Comparison of ENCODE assay signal across 9 mouse cellular contexts in genomic region chr10:81298369-81299100, GRCm38 (mm10). TPM values are rescaled to one million over a fixed set of nuclear protein-coding genes. Genes with fewer than 3 reads are reported as not detected.
A peak's percentile ranks its signal among the peaks of the same experiment; 100 is the strongest.
DNase-seq lines count a peak whose midpoint lies in the region; ATAC-seq and TF ChIP-seq lines count a peak whose summit lies in the region.
"Had no signal": no experiment of that assay in that cellular context is flagged by ENCODE, and none has a peak within 500 bp of the region (broad histone marks: within the 10 kb centered on the region; RNA-seq: fewer than 3 reads in every experiment).

No protein-coding gene starts in this region.

- no peak for TF ChIP-seq POLR2A in cerebellum, adult 2 months (IDR thresholded peaks at IDR 0.05; ENCODE audit: borderline replicate concordance, insufficient read depth, low read length)
- TF ChIP-seq POLR2A in small intestine, adult 2 months (IDR thresholded peaks at IDR 0.05; ENCODE audit: low read depth, low read length), result no peak

- H3K27me3 ChIP-seq in cerebellum, adult 2 months (ENCODE audit: control insufficient read depth, insufficient read depth, low read length), result no peaks in the 10 kb centered on the region
- no peaks in the 10 kb centered on the region for H3K27me3 ChIP-seq in limb, embryonic 10.5 days (ENCODE audit: low read depth, poor library complexity, severe bottlenecking)
- no peaks in the 10 kb centered on the region for H3K27me3 ChIP-seq in small intestine, adult 2 months (ENCODE audit: control insufficient read depth, insufficient read depth, low read length)
- H3K27me3 ChIP-seq in forebrain, embryonic 13.5 days, result no peaks in the 10 kb centered on the region

- peaks cover 85% of the 10 kb centered on the region for H3K4me1 ChIP-seq in cerebellum, adult 2 months (ENCODE audit: control insufficient read depth, insufficient read depth, low read length)
- peaks cover 77% of the 10 kb centered on the region for H3K4me1 ChIP-seq in limb, embryonic 10.5 days
- peaks cover 56% of the 10 kb centered on the region for H3K4me1 ChIP-seq in small intestine, adult 2 months (ENCODE audit: control insufficient read depth, insufficient read depth, insufficient read length, low read length)
- peaks cover 44% of the 10 kb centered on the region for H3K4me1 ChIP-seq in forebrain, embryonic 13.5 days

- H3K9me3 ChIP-seq in limb, embryonic 10.5 days (replicated peaks), result no peaks in the 10 kb centered on the region
- no peaks in the 10 kb centered on the region for H3K9me3 ChIP-seq in forebrain, embryonic 13.5 days (replicated peaks)

- intact Hi-C loops in left cerebral cortex, postnatal 4 days (cut with DNase I), result no loop called here

- H3K27ac ChIP-seq in cerebellum, adult 2 months (ENCODE audit: insufficient read depth, low read length), result peak overlapping the region; percentile 78
- H3K27ac ChIP-seq in limb, embryonic 10.5 days, result 0 out of 2 replicates have a peak overlapping the region, but pooled peaks have one; percentile 19
- H3K27ac ChIP-seq in small intestine, adult 2 months (ENCODE audit: insufficient read depth, low read depth, low read length), result peak overlapping the region; percentile 91
- H3K27ac ChIP-seq in forebrain, embryonic 13.5 days, result no peak overlapping the region

- peak overlapping the region; percentile 24 for H3K4me3 ChIP-seq in cerebellum, adult 2 months (replicated peaks; ENCODE audit: insufficient read depth, low read depth, low read length)
- no peak overlapping the region for H3K4me3 ChIP-seq in limb, embryonic 10.5 days
- H3K4me3 ChIP-seq in small intestine, adult 2 months (ENCODE audit: low read depth, low read length), result peak overlapping the region; percentile 10
- no peak overlapping the region for H3K4me3 ChIP-seq in forebrain, embryonic 13.5 days

- peaks cover 47% of the 10 kb centered on the region for H3K36me3 ChIP-seq in limb, embryonic 10.5 days
- H3K36me3 ChIP-seq in small intestine, adult 2 months (ENCODE audit: control insufficient read depth, insufficient read depth, low read length), result no peaks in the 10 kb centered on the region
- H3K36me3 ChIP-seq in forebrain, embryonic 13.5 days (ENCODE audit: poor library complexity, severe bottlenecking), result peaks cover 14% of the 10 kb centered on the region

- no peak overlapping the region for H3K4me2 ChIP-seq in forebrain, embryonic 13.5 days

- no peak for TF ChIP-seq CTCF in cerebellum, adult 2 months (IDR thresholded peaks at IDR 0.05; ENCODE audit: borderline replicate concordance, insufficient read depth, low read depth, low read length)
- no peak for TF ChIP-seq CTCF in small intestine, adult 2 months (IDR thresholded peaks at IDR 0.05; ENCODE audit: extremely low read depth, insufficient read length, insufficient replicate concordance, low read depth, low read length)

- 38% methylated on average over 17 of the region's 17 CpGs for WGBS in cerebellum, adult 2 months
- 93% methylated on average over 17 of the region's 17 CpGs for WGBS in limb, embryonic 10.5 days
- WGBS in small intestine, adult 2 months, result 81% methylated on average over 17 of the region's 17 CpGs
- 96% methylated on average over 17 of the region's 17 CpGs for WGBS in forebrain, embryonic 13.5 days

- H3K9ac ChIP-seq in forebrain, embryonic 13.5 days, result no peak overlapping the region

- DNase-seq in cerebellum, adult 2 months, result peak in 1 of 2 experiments; percentile 30
- DNase-seq in cerebellum, adult 8-10 months, result no peak
- DNase-seq in left cerebral cortex, adult 18-20 months (ENCODE audit: low spot score in 2 of 2), result peak; percentile 75 to 82
- DNase-seq in left cerebral cortex, postnatal 4 days, result no peak
- no peak for DNase-seq in limb, embryonic 10.5 days (ENCODE audit: low spot score)
- no peak for DNase-seq in embryo, embryonic 10 days (ENCODE audit: low spot score)

- ATAC-seq in forebrain, embryonic 13.5 days, result no peak

RNA-seq across cellular contexts. Expression of gene Pip5k1c, which starts 5.8 kb away (rescaled TPM):
- polyA plus RNA-seq in cerebellum, adult 2 months (2012; rRNA removed), result 288 and 314 TPM in 2 replicates
- total RNA-seq in left cerebral cortex, adult 18-20 months (2021), result 100 to 1,000 TPM; 415 to 417 TPM
- total RNA-seq in left cerebral cortex, postnatal 4 days (2021), result 100 to 1,000 TPM; 295 to 304 TPM
- 67.0 and 71.3 TPM in 2 replicates for polyA plus RNA-seq in limb, embryonic 10.5 days (2016; fragmentation: Nextera tagmentation; extraction: Ambion mirVana)
- polyA plus RNA-seq in small intestine, adult 2 months (2012; rRNA removed), result 26.1 and 50.8 TPM in 2 replicates
- 73.1 and 87.2 TPM in 2 replicates for polyA plus RNA-seq in forebrain, embryonic 13.5 days (2015; fragmentation: Nextera tagmentation; extraction: Ambion mirVana)

RNA-seq across cellular contexts. Expression of gene Tjp3, which starts 7.2 kb away (rescaled TPM):
- polyA plus RNA-seq in cerebellum, adult 2 months (2012; rRNA removed), result 0.51 and 1.2 TPM in 2 replicates
- under 1 TPM; 0.16 to 0.23 TPM for total RNA-seq in left cerebral cortex, adult 18-20 months (2021)
- total RNA-seq in left cerebral cortex, postnatal 4 days (2021), result 1 to 10 TPM; 5.4 to 6.1 TPM
- 4.7 and 5.1 TPM in 2 replicates for polyA plus RNA-seq in limb, embryonic 10.5 days (2016; fragmentation: Nextera tagmentation; extraction: Ambion mirVana)
- polyA plus RNA-seq in small intestine, adult 2 months (2012; rRNA removed), result 124 and 239 TPM in 2 replicates
- 6.2 and 7.1 TPM in 2 replicates for polyA plus RNA-seq in forebrain, embryonic 13.5 days (2015; fragmentation: Nextera tagmentation; extraction: Ambion mirVana)
- polyA plus RNA-seq: C2C12 had no signal

RNA-seq across cellular contexts. Expression of gene Cactin, which starts 22.4 kb away (rescaled TPM):
- 36.3 and 36.9 TPM in 2 replicates for polyA plus RNA-seq in cerebellum, adult 2 months (2012; rRNA removed)
- 10 to 100 TPM; 30.5 to 34.6 TPM for total RNA-seq in left cerebral cortex, adult 18-20 months (2021)
- 10 to 100 TPM; 26.5 to 26.9 TPM for total RNA-seq in left cerebral cortex, postnatal 4 days (2021)
- polyA plus RNA-seq in limb, embryonic 10.5 days (2016; fragmentation: Nextera tagmentation; extraction: Ambion mirVana), result 62.5 and 67.7 TPM in 2 replicates
- polyA plus RNA-seq in small intestine, adult 2 months (2012; rRNA removed), result 16.6 and 29.2 TPM in 2 replicates
- 39.9 and 42.0 TPM in 2 replicates for polyA plus RNA-seq in forebrain, embryonic 13.5 days (2015; fragmentation: Nextera tagmentation; extraction: Ambion mirVana)

RNA-seq across cellular contexts. Expression of gene Tbxa2r, which starts 30.0 kb away (rescaled TPM):
- polyA plus RNA-seq in cerebellum, adult 2 months (2012; rRNA removed), result 2.2 and 3.2 TPM in 2 replicates
- 1 to 10 TPM; 1.1 to 1.5 TPM for total RNA-seq in left cerebral cortex, adult 18-20 months (2021)
- total RNA-seq in left cerebral cortex, postnatal 4 days (2021), result 1 to 10 TPM; 1.6 to 2.0 TPM
- polyA plus RNA-seq in limb, embryonic 10.5 days (2016; fragmentation: Nextera tagmentation; extraction: Ambion mirVana), result 3.2 and 3.6 TPM in 2 replicates
- 10.0 and 10.2 TPM in 2 replicates for polyA plus RNA-seq in small intestine, adult 2 months (2012; rRNA removed)
- 2.6 and 3.8 TPM in 2 replicates for polyA plus RNA-seq in forebrain, embryonic 13.5 days (2015; fragmentation: Nextera tagmentation; extraction: Ambion mirVana)

RNA-seq across cellular contexts. Expression of gene Apba3, which starts 31.8 kb away (rescaled TPM):
- polyA plus RNA-seq in cerebellum, adult 2 months (2012; rRNA removed), result 61.8 and 63.9 TPM in 2 replicates
- total RNA-seq in left cerebral cortex, adult 18-20 months (2021), result 10 to 100 TPM; 36.7 to 42.7 TPM
- total RNA-seq in left cerebral cortex, postnatal 4 days (2021), result 10 to 100 TPM; 22.6 to 28.2 TPM
- polyA plus RNA-seq in limb, embryonic 10.5 days (2016; fragmentation: Nextera tagmentation; extraction: Ambion mirVana), result 56.5 and 57.6 TPM in 2 replicates
- 100 and 207 TPM in 2 replicates for polyA plus RNA-seq in small intestine, adult 2 months (2012; rRNA removed)
- polyA plus RNA-seq in forebrain, embryonic 13.5 days (2015; fragmentation: Nextera tagmentation; extraction: Ambion mirVana), result 28.6 and 32.3 TPM in 2 replicates

Comparison
In these comparisons a context has a peak if more than half of its experiments do, and no peak if none do; other contexts are left out.
1. DNase-seq: peak in left cerebral cortex, adult 18-20 months (2 of 2); none in cerebellum, adult 8-10 months (single experiment), left cerebral cortex, postnatal 4 days (single experiment), limb, embryonic 10.5 days (single experiment) and embryo, embryonic 10 days (single experiment).
2. H3K4me3 ChIP-seq: peak in cerebellum, adult 2 months (single experiment) and small intestine, adult 2 months (single experiment); none in limb, embryonic 10.5 days (single experiment) and forebrain, embryonic 13.5 days (single experiment).
3. RNA of gene Tjp3, which starts 7.2 kb away (polyA plus RNA-seq): 124 to 239 TPM in small intestine, adult 2 months; 6.2 to 7.1 TPM in forebrain, embryonic 13.5 days, 4.7 to 5.1 TPM in limb, embryonic 10.5 days and 0.51 to 1.2 TPM in cerebellum, adult 2 months; every median in the first group is over 10 times any median in the second.